Mouse (Mus musculus) neural tube, embryonic 10.5 days (tissue): ENCODE measurements at regions not wholly inside any gene's neighbourhood (a gene's known extent, or its start where the extent isn't known, plus 50 kb on each side); places are given as distances from the start of the nearest gene placed in this dataset.

Source experiments
- DNase-seq: peaks from one replicate; pipeline ENCODE4 v3.0.0-alpha.2; 2017; ENCODE audit warnings: low spot score; ENCODE audit errors: extremely low spot score

GRCm38 (mm10) chr5:64732356-64732755 lies 70.8 kb upstream of the Klf3 start:
- no peak for DNase-seq

GRCm38 (mm10) chr5:64736985-64737384 lies 66.2 kb upstream of the Klf3 start:
- DNase-seq = no peak

GRCm38 (mm10) chr5:64738096-64738780 lies 65.0 kb upstream of the Klf3 start:
- peak; percentile 38 for DNase-seq

DNA sequence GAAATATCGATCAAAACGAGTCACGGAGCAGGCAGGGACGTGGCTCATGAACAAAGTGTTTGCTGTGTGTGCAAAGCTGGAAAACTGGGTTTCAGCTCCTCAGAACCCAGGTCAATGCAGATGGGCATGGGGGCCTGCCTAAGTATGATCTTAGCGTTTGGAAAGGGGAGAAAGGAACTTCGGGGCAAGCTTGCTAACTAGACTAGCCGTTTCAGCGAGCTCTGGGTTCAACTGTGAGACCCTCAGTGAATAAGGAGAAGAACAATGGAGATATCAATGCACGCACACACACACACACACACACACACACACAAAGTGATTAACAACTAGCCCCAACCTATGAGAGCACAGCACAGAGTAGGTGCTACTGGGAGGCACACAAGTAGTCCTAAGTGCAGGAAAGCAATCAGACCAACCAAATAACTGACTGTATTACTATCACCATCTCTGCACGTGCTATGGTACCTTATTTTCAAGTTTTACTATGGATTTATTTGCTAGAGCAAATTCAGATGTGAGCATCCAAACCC lies 64.3 kb upstream of the Klf3 start:
- peak; percentile 47 for DNase-seq

- peak; percentile 65 for DNase-seq
Observed at GRCm38 (mm10) chr5:64739311-64740261, 63.6 kb upstream of the Klf3 start.

DNA sequence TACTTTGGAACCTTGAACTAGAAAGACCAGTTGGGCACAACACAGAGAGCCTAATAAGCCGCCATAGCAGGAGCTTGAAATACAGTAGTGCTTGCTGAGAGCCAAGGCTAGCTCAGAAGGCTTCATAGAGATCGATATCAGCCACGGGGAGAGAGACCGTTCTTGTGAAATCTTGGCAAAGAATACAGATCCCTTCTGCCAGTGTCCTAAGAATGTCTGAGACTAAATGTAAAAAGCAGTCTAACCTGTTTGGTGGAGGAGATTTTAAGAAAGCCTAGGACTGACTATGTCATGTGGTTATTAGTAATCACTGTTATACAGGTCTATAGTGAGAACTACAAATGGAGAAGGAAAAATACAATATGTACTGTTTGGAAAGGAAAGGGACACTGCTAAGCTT lies 59.1 kb upstream of the Klf3 start:
- no peak for DNase-seq

- DNase-seq = no peak
Observed at GRCm38 (mm10) chr5:64744455-64744854, 58.7 kb upstream of the Klf3 start.

GRCm38 (mm10) chr5:64747461-64747860 lies 55.7 kb upstream of the Klf3 start:
- DNase-seq = no peak

DNA sequence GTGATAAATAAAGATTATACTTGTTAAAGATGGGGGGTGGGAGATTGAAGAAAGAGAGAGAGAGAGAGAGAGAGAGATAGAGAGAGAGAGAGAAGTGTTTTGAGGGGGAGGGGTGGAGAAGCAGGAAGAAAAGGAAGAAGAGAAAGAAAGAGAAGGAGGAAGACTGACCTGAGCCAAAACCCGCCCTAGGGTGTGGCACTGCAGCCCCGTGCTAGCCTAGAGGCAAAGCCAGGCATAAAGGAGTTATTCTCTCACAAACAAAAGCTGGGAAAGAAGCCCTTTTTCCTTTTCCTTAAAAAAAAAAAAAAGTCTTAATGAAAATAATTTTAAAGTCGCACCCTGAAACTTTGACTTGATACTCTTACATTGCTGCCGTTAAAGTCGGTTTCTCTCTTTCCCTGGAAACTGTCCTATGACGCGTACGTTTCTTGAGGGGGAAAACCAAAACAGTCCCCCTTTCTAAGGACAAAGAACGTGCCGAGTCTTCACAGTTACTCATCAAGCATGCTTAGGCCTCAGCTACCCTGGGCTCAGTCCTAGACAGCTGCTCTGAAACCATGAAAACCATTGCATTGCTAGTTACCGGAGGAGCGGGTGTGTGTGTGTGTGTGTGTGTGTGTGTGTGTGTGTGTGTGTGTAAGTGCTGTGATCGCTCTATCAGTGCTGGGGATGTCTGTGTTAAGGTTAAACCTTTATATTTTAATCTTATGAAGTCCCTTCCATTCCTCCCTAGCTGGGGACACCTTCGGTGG lies 53.6 kb upstream of the Klf3 start:
- no peak for DNase-seq

GRCm38 (mm10) chr5:64750406-64750805 lies 52.8 kb upstream of the Klf3 start:
- no peak for DNase-seq

DNA sequence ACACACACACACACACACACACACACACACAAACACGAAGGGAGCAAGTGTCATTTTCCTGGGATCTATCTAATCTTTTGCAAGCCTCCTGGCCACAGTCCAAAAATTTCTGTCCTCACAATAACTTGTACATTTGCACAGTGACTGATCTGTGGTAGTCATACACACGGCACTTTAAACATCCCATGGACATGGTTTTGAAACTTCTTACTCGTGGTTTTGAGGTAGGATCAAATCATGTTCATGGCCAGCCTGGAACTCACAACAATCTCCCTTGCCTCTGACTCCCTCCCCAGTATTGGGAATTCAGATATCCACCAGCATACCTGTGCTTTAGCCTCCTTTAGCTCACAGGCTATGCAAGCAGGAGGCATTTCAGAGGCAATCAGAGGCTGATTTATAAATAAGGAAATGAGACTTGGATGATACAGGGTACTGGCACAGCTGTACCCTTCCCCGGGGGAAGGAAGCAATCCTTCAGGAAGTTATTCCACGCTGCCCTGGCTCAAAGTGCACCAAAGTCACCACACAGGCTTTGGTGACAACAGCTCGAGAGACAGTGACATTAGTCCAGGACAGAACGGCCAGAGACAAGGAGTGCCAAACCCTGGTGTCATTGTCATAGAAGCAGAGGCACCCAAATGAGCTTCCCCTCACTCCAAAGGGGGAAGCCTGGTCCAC lies 52.1 kb upstream of the Klf3 start:
- no peak for DNase-seq

- no peak for DNase-seq
Observed at GRCm38 (mm10) chr5:64753142-64753750, 49.9 kb upstream of the Klf3 start.
